Mouse (Mus musculus): Measurements from ENCODE around the gene CN725425. TPM values are rescaled to one million over a fixed set of nuclear protein-coding genes. Genes with fewer than 3 reads are reported as not detected.

The CN725425 gene
- polyA plus RNA-seq, 1 experiment from 2014 or later, result not detected

GRCm38 (mm10) chr15:91250815-91251214 is 51.5 kb downstream of the CN725425 start:
- no peaks in the 10 kb centered on the region for H3K9me3 ChIP-seq
- DNase-seq (ENCODE audit: extremely low spot score, low spot score), result no peak
- no peak overlapping the region for H3K4me3 ChIP-seq
- no peaks in the 10 kb centered on the region for H3K27me3 ChIP-seq (ENCODE audit: poor library complexity, severe bottlenecking)
- 77% methylated on average over 6 of the region's 6 CpGs for WGBS
- H3K27ac ChIP-seq, result 0 out of 2 replicates have a peak overlapping the region, but pooled peaks have one; percentile 35
- no peaks in the 10 kb centered on the region for H3K36me3 ChIP-seq (replicated peaks)
- peaks cover 20% of the 10 kb centered on the region for H3K4me1 ChIP-seq

GRCm38 (mm10) chr15:91251544-91252408 is 52.5 kb downstream of the CN725425 start:
- WGBS, result 76% methylated on average over 9 of the region's 9 CpGs
- peak overlapping the region; percentile 30; the same call in 1 of the 2 replicates for H3K27ac ChIP-seq

GRCm38 (mm10) chr15:91252956-91253355 is 53.7 kb downstream of the CN725425 start:
- H3K36me3 ChIP-seq (replicated peaks), result no peaks in the 10 kb centered on the region
- no peaks in the 10 kb centered on the region for H3K9me3 ChIP-seq
- WGBS, result 71% methylated on average over 8 of the region's 8 CpGs
- no peak overlapping the region for H3K4me3 ChIP-seq
- peaks cover 24% of the 10 kb centered on the region for H3K4me1 ChIP-seq
- H3K27ac ChIP-seq, result no peak overlapping the region
- DNase-seq (ENCODE audit: extremely low spot score, low spot score), result no peak
- no peaks in the 10 kb centered on the region for H3K27me3 ChIP-seq (ENCODE audit: poor library complexity, severe bottlenecking)

More at GRCm38 (mm10) chr15:91251544-91252408, 52.5 kb downstream of the CN725425 start:
- no peaks in the 10 kb centered on the region for H3K27me3 ChIP-seq (ENCODE audit: poor library complexity, severe bottlenecking)
- no peak for DNase-seq (ENCODE audit: extremely low spot score, low spot score)
- no peaks in the 10 kb centered on the region for H3K9me3 ChIP-seq
- no peak overlapping the region for H3K4me3 ChIP-seq
- peaks cover 24% of the 10 kb centered on the region for H3K4me1 ChIP-seq
- H3K36me3 ChIP-seq (replicated peaks), result no peaks in the 10 kb centered on the region

GRCm38 (mm10) chr15:91255308-91255707 is 56.0 kb downstream of the CN725425 start:
- DNase-seq (ENCODE audit: extremely low spot score, low spot score), result no peak
- no peak overlapping the region for H3K27ac ChIP-seq
- 92% methylated on average over 2 of the region's 2 CpGs for WGBS
- H3K9me3 ChIP-seq, result no peaks in the 10 kb centered on the region
- H3K36me3 ChIP-seq (replicated peaks), result no peaks in the 10 kb centered on the region
- H3K27me3 ChIP-seq (ENCODE audit: poor library complexity, severe bottlenecking), result no peaks in the 10 kb centered on the region
- H3K4me1 ChIP-seq, result peaks cover 22% of the 10 kb centered on the region
- no peak overlapping the region for H3K4me3 ChIP-seq

- WGBS, result 78% methylated on average over 11 of the region's 11 CpGs
- H3K4me1 ChIP-seq, result peaks cover 9% of the 10 kb centered on the region
- no peaks in the 10 kb centered on the region for H3K27me3 ChIP-seq (ENCODE audit: poor library complexity, severe bottlenecking)
- no peak overlapping the region for H3K27ac ChIP-seq
- H3K36me3 ChIP-seq (replicated peaks), result no peaks in the 10 kb centered on the region
- no peak overlapping the region for H3K4me3 ChIP-seq
- H3K9me3 ChIP-seq, result no peaks in the 10 kb centered on the region
- no peak for DNase-seq (ENCODE audit: extremely low spot score, low spot score)
These were observed 57.8 kb downstream of the CN725425 start for GRCm38 (mm10) chr15:91257140-91257539.

- 0 out of 2 replicates have a peak, but pooled peaks cover 3% of the 10 kb centered on the region for H3K4me1 ChIP-seq
- no peaks in the 10 kb centered on the region for H3K9me3 ChIP-seq
- DNase-seq (ENCODE audit: extremely low spot score, low spot score), result no peak
- 86% methylated on average over 5 of the region's 5 CpGs for WGBS
- H3K27me3 ChIP-seq (ENCODE audit: poor library complexity, severe bottlenecking), result no peaks in the 10 kb centered on the region
- no peak overlapping the region for H3K27ac ChIP-seq
- no peak overlapping the region for H3K4me3 ChIP-seq
- no peaks in the 10 kb centered on the region for H3K36me3 ChIP-seq (replicated peaks)
These were observed 61.3 kb downstream of the CN725425 start for GRCm38 (mm10) chr15:91260578-91260977.

GRCm38 (mm10) chr15:91263926-91264325 is 64.6 kb downstream of the CN725425 start:
- Histone ChIP-seq H3K36me3 (replicated peaks) (no peaks in the 10 kb centered on the region), H3K4me3 (no peak overlapping the region), H3K27ac (no peak overlapping the region), H3K9me3 (no peaks in the 10 kb centered on the region), H3K4me1 (no peaks in the 10 kb centered on the region), H3K27me3 (ENCODE audit: poor library complexity, severe bottlenecking) (no peaks in the 10 kb centered on the region)
- 71% methylated on average over 1 of the region's 1 CpGs for WGBS
- DNase-seq (ENCODE audit: extremely low spot score, low spot score), result no peak

- DNase-seq (ENCODE audit: extremely low spot score, low spot score), result no peak
- no peak overlapping the region for H3K27ac ChIP-seq
These were observed 69.2 kb downstream of the CN725425 start for GRCm38 (mm10) chr15:91268532-91268931.

GRCm38 (mm10) chr15:91275961-91276360 is 76.7 kb downstream of the CN725425 start:
- DNase-seq (ENCODE audit: extremely low spot score, low spot score), result no peak
- H3K36me3 ChIP-seq (replicated peaks), result no peaks in the 10 kb centered on the region
- 71% methylated on average over 3 of the region's 3 CpGs for WGBS

More at GRCm38 (mm10) chr15:91268532-91268931, 69.2 kb downstream of the CN725425 start:
- no peaks in the 10 kb centered on the region for H3K9me3 ChIP-seq
- H3K27me3 ChIP-seq (ENCODE audit: poor library complexity, severe bottlenecking), result no peaks in the 10 kb centered on the region
- no peak overlapping the region for H3K4me3 ChIP-seq
- no peaks in the 10 kb centered on the region for H3K4me1 ChIP-seq
- no peaks in the 10 kb centered on the region for H3K36me3 ChIP-seq (replicated peaks)
- WGBS, result 92% methylated on average over 4 of the region's 4 CpGs

GRCm38 (mm10) chr15:91279571-91279970 is 80.3 kb downstream of the CN725425 start:
- Histone ChIP-seq H3K27me3 (ENCODE audit: poor library complexity, severe bottlenecking) (no peaks in the 10 kb centered on the region), H3K9me3 (no peaks in the 10 kb centered on the region), H3K4me1 (no peaks in the 10 kb centered on the region), H3K36me3 (replicated peaks) (no peaks in the 10 kb centered on the region), H3K27ac (no peak overlapping the region), H3K4me3 (no peak overlapping the region)
- WGBS, result 95% methylated on average over 5 of the region's 5 CpGs
- DNase-seq (ENCODE audit: extremely low spot score, low spot score), result no peak

More at GRCm38 (mm10) chr15:91275961-91276360, 76.7 kb downstream of the CN725425 start:
- no peaks in the 10 kb centered on the region for H3K9me3 ChIP-seq
- H3K4me1 ChIP-seq, result no peaks in the 10 kb centered on the region
- no peak overlapping the region for H3K27ac ChIP-seq
- no peaks in the 10 kb centered on the region for H3K27me3 ChIP-seq (ENCODE audit: poor library complexity, severe bottlenecking)
- no peak overlapping the region for H3K4me3 ChIP-seq

- no peak overlapping the region for H3K27ac ChIP-seq
- H3K4me3 ChIP-seq, result no peak overlapping the region
- 91% methylated on average over 5 of the region's 5 CpGs for WGBS
These were observed 82.2 kb downstream of the CN725425 start for GRCm38 (mm10) chr15:91281521-91281920.

GRCm38 (mm10) chr15:91282822-91283221 is 83.5 kb downstream of the CN725425 start:
- Histone ChIP-seq H3K4me1 (no peaks in the 10 kb centered on the region), H3K36me3 (replicated peaks) (no peaks in the 10 kb centered on the region), H3K27ac (no peak overlapping the region), H3K27me3 (ENCODE audit: poor library complexity, severe bottlenecking) (no peaks in the 10 kb centered on the region), H3K4me3 (no peak overlapping the region), H3K9me3 (peaks cover 15% of the 10 kb centered on the region)
- WGBS, result 95% methylated on average over 7 of the region's 7 CpGs
- DNase-seq (ENCODE audit: extremely low spot score, low spot score), result no peak

More at GRCm38 (mm10) chr15:91281521-91281920, 82.2 kb downstream of the CN725425 start:
- peaks cover 2% of the 10 kb centered on the region; the same call in 1 of the 2 replicates for H3K9me3 ChIP-seq
- no peaks in the 10 kb centered on the region for H3K4me1 ChIP-seq
- H3K36me3 ChIP-seq (replicated peaks), result no peaks in the 10 kb centered on the region
- DNase-seq (ENCODE audit: extremely low spot score, low spot score), result no peak
- H3K27me3 ChIP-seq (ENCODE audit: poor library complexity, severe bottlenecking), result no peaks in the 10 kb centered on the region

GRCm38 (mm10) chr15:91283418-91283817 is 84.1 kb downstream of the CN725425 start:
- WGBS, result 91% methylated on average over 3 of the region's 3 CpGs
- no peaks in the 10 kb centered on the region for H3K36me3 ChIP-seq (replicated peaks)
- no peak for DNase-seq (ENCODE audit: extremely low spot score, low spot score)
- no peaks in the 10 kb centered on the region for H3K27me3 ChIP-seq (ENCODE audit: poor library complexity, severe bottlenecking)
- H3K4me1 ChIP-seq, result no peaks in the 10 kb centered on the region
- no peak overlapping the region for H3K4me3 ChIP-seq
- no peak overlapping the region for H3K27ac ChIP-seq
- peaks cover 17% of the 10 kb centered on the region for H3K9me3 ChIP-seq

Data from forebrain, embryonic 10.5 days (tissue).